Mouse (Mus musculus): ENCODE data around the gene Ostf1.

GRCm38 (mm10) chr19:18648558-18648945, 16.9 kb upstream of the Ostf1 start:
- TF ChIP-seq CTCF (IDR thresholded peaks at IDR 0.05; ENCODE audit: control insufficient read depth, insufficient read depth, insufficient replicate concordance, low read depth, low read length) (no peak), POLR2A (IDR thresholded peaks at IDR 0.05; ENCODE audit: control insufficient read depth, low read depth, low read length) (no peak)

All from testis, adult 2 months (tissue).